Mouse (Mus musculus) heart, embryonic 10.5 days (tissue): Measurements from ENCODE around the gene Gm7694. TPM values are rescaled to one million over a fixed set of nuclear protein-coding genes. Genes with fewer than 3 reads are reported as not detected.

Source experiments
- DNase-seq: peaks from one replicate; pipeline ENCODE4 v3.0.0-alpha.2; 2017; ENCODE audit warnings: low spot score
- H3K27ac ChIP-seq: fragments of 300-500 bp; sonication (generic); 2 replicates; pipeline ENCODE4 v1.5.1; 2016; ENCODE audit warnings: mild to moderate bottlenecking
- H3K27me3 ChIP-seq: fragments of 300-500 bp; sonication (generic); 2 replicates; pipeline ENCODE4 v1.6.1; 2016; ENCODE audit warnings: mild to moderate bottlenecking; ENCODE audit not compliant: poor library complexity, insufficient read depth, severe bottlenecking
- H3K36me3 ChIP-seq: fragments of 300-500 bp; sonication (generic); 2 replicates; pipeline ENCODE4 v1.6.1; 2016; ENCODE audit warnings: mild to moderate bottlenecking, moderate library complexity
- H3K4me1 ChIP-seq: fragments of 300-500 bp; sonication (generic); 2 replicates; pipeline ENCODE4 v1.6.1; 2016; ENCODE audit warnings: mild to moderate bottlenecking
- H3K4me3 ChIP-seq: fragments of 300-500 bp; sonication (generic); 2 replicates; pipeline ENCODE4 v1.5.1; 2016; ENCODE audit warnings: mild to moderate bottlenecking, moderate library complexity
- H3K9me3 ChIP-seq: fragments of 300-500 bp; sonication (generic); 2 replicates; pipeline ENCODE4 v1.6.1; 2016; ENCODE audit warnings: mild to moderate bottlenecking, moderate library complexity
- WGBS: fragments of 180-500 bp; shearing (Covaris S2); methylation state at CpG from one replicate; pipeline ENCODE4 v1.1.7; 2016; 5-methylcytosine and 5-hydroxymethylcytosine counted together
- polyA plus RNA-seq: library from polyadenylated mRNA; unstranded; fragments of >200 nt; fragmentation: Nextera tagmentation; extraction: Ambion mirVana; gene quantifications from 2 replicates; pipeline ENCODE4 v1.2.1, GENCODE M21; 2016

The Gm7694 gene
- polyA plus RNA-seq, 1 experiment from 2014 or later: 8.1 TPM

- Histone ChIP-seq H3K4me1 (no peaks in the 10 kb centered on the region), H3K4me3 (no peak overlapping the region), H3K27ac (no peak overlapping the region), H3K36me3 (no peaks in the 10 kb centered on the region), H3K9me3 (0 out of 2 replicates have a peak, but pooled peaks cover 4% of the 10 kb centered on the region), H3K27me3 (no peaks in the 10 kb centered on the region)
- 74% methylated on average over 4 of the region's 4 CpGs for WGBS
- no peak for DNase-seq
Measured at GRCm38 (mm10) chr1:170270696-170271095, 35.4 kb downstream of the Gm7694 start.

DNA sequence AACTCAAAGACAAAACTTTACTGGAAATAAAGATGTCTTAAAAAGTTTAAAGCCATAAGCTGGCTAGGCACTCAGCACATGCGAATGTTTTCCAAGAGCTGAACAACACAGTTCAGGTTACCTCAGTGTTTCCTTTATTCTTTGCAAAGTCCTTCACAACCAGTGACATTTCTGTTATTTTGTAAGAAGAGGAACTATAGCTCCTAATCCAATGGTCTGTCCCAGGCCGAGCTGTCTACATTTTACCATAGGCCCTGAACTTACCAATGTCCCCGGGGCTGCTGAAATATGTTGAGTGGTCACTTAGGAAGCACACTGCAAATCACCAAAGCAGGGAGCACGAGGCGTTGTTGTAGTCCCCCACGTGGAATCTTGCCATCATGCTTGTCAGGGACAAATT is 35.9 kb downstream of the Gm7694 start:
- WGBS: 74% methylated on average over 6 of the region's 6 CpGs
- Histone ChIP-seq H3K4me1 (no peaks in the 10 kb centered on the region), H3K36me3 (no peaks in the 10 kb centered on the region), H3K4me3 (no peak overlapping the region), H3K9me3 (0 out of 2 replicates have a peak, but pooled peaks cover 4% of the 10 kb centered on the region), H3K27ac (no peak overlapping the region), H3K27me3 (no peaks in the 10 kb centered on the region)
- DNase-seq: no peak

- Histone ChIP-seq H3K9me3 (no peaks in the 10 kb centered on the region), H3K4me1 (peaks cover 9% of the 10 kb centered on the region), H3K27me3 (peaks cover 15% of the 10 kb centered on the region), H3K27ac (peak overlapping the region; percentile 90), H3K4me3 (peak overlapping the region; percentile 79), H3K36me3 (no peaks in the 10 kb centered on the region)
- WGBS: 10% methylated on average over 32 of the region's 32 CpGs
- peak; percentile 93 for DNase-seq
Measured at GRCm38 (mm10) chr1:170255560-170255910, 50.6 kb downstream of the Gm7694 start.

- no peaks in the 10 kb centered on the region for H3K36me3 ChIP-seq
- H3K27me3 ChIP-seq: peaks cover 15% of the 10 kb centered on the region
- H3K4me1 ChIP-seq: peaks cover 9% of the 10 kb centered on the region
- 29% methylated on average over 30 of the region's 30 CpGs for WGBS
- H3K4me3 ChIP-seq: peak overlapping the region; percentile 79
- H3K9me3 ChIP-seq: no peaks in the 10 kb centered on the region
- DNase-seq: no peak
- H3K27ac ChIP-seq: peak overlapping the region; percentile 90
Measured at GRCm38 (mm10) chr1:170254893-170255559, 51.1 kb downstream of the Gm7694 start.

Other genes starting within 250 kb of the Gm7694 start
- 6.7 and 21.0 TPM in 2 replicates for gene Ddr2, start 195.6 kb downstream of the Gm7694 start, polyA plus RNA-seq
- 63.0 and 67.4 TPM in 2 replicates for gene Uap1, start 131.4 kb downstream of the Gm7694 start, polyA plus RNA-seq
- gene Uhmk1, start 90.9 kb downstream of the Gm7694 start, polyA plus RNA-seq: 8.6 and 10.5 TPM in 2 replicates
- gene Sh2d1b2, start 73.6 kb downstream of the Gm7694 start, polyA plus RNA-seq: not detected in 2 replicates
- 0.10 TPM in 1 of 2 replicates, not detected in the other for gene Sh2d1b1, start 29.0 kb downstream of the Gm7694 start, polyA plus RNA-seq
- gene Spata46, start 2.5 kb upstream of the Gm7694 start, polyA plus RNA-seq: 2.0 and 3.6 TPM in 2 replicates